Mouse (Mus musculus) natural killer cell, adult 2 months (primary cell): ENCODE measurements around the gene Slc25a20.

Experiments used
- DNase-seq, 2 experiments: peaks; one replicate each; pipeline ENCODE4 v3.0.0; 2022; ENCODE audit warnings: low spot score in 2 of 2

Gene Slc25a20

GRCm38 (mm10) chr9:108687181-108687580, 25.3 kb downstream of the Slc25a20 start:
- DNase-seq, result no peak

GRCm38 (mm10) chr9:108687686-108688085, 25.8 kb downstream of the Slc25a20 start:
- no peak for DNase-seq

DNA sequence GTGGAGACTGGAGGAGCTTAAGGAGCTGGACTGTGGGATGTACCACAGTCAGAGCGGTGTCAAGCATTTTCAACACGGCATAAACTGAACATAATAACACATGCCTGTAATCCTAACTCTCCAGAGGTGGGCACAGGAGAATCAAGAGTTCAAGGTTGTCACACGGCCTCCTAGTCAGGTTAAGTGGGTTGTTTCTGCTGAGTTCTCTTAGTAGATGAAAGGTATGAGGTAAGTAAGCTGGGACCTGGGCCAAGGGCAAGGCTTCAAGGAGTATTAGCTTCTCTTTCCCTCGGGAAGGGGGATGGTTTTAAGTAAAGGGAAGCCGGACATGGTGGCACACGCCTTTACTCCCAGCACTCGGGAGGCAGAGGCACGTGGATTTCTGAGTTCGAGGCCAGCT, 26.6 kb downstream of the Slc25a20 start:
- no peak for DNase-seq

DNA sequence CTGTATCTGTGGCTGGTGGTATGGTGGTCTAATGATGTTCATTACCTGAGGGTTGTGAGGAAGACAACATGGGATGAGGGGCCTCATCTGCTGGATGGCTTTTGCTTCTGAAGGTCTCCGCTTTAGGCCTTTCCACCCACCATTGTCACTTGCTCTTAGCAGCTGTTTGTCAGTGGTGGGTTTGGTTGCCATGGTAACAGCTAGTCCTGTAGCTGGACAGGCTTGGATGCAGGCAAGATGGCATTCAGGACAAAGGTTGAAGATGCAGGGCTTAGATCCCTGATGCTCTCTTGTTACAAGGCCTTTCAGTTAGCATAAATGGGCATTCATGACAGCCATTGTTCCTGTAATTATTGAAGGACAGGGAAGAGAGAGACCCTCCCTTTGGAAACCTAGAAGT, 27.2 kb downstream of the Slc25a20 start, which contains the start of gene Prkar2a:
Gene Prkar2a (plus strand): TSS at position 209 of the 400 bp plus-strand sequence.
- no peak for DNase-seq

- DNase-seq, result no peak
Observed at GRCm38 (mm10) chr9:108689993-108690392, 28.1 kb downstream of the Slc25a20 start.

DNA sequence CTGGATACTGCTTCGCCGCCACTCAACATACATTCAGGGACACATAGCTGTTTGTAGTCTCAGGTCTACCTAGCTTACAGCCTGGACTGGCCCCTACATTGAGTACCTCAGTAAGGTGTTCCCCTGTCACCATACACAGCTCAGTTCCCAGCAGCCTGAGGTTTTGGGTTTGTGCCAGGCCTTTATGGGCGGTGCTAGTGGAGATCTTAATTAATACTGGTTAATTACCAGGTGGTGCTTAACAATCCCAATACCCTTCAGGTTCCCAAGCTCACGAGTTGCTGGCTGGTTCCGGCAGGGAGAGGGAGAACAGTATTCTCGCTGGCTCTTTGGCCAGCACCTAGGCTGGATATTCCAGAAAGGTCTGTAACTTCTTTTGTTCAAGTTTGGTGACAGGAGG, 29.0 kb downstream of the Slc25a20 start:
- DNase-seq, result no peak

DNA sequence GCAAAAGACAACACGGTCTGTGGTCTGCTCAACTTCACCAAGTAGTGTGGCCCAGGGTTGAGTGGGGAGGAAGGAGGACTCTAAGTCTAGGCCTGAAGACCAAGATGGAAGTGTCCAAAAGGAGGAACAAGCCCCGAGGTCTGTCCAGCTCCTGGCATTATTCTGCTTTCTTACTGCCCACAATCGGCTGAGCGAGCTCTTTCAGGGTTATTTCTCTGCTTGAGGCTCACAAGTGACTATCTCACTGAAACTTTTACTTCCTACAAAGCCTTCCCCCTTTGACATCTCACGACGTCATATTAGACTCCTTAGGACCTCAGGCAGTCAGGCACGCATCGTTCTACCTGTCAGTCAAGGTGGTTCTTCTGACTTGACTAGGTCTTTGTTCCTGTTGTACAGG, 29.5 kb downstream of the Slc25a20 start:
- no peak for DNase-seq

DNA sequence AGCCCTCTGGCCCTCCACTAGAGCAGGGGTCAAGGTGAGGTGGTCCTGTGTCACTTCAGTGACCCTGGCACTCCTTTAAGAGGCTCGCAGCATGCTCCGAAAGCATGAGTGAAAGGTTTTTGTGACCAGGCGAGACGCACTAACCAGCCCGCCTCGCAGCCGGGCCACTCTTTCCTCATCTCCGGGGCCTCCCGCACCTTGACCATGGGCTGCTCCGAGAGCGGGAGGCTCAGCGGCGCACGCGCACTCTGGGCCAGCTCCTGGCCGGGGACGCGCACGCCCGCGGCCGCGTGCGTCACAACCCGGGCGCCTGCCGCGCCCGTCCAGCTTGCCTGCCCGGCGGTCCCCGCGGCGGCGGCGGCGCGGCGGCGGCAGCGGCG, 29.9 kb downstream of the Slc25a20 start:
- peak; percentile 76 to 77 for DNase-seq

DNA sequence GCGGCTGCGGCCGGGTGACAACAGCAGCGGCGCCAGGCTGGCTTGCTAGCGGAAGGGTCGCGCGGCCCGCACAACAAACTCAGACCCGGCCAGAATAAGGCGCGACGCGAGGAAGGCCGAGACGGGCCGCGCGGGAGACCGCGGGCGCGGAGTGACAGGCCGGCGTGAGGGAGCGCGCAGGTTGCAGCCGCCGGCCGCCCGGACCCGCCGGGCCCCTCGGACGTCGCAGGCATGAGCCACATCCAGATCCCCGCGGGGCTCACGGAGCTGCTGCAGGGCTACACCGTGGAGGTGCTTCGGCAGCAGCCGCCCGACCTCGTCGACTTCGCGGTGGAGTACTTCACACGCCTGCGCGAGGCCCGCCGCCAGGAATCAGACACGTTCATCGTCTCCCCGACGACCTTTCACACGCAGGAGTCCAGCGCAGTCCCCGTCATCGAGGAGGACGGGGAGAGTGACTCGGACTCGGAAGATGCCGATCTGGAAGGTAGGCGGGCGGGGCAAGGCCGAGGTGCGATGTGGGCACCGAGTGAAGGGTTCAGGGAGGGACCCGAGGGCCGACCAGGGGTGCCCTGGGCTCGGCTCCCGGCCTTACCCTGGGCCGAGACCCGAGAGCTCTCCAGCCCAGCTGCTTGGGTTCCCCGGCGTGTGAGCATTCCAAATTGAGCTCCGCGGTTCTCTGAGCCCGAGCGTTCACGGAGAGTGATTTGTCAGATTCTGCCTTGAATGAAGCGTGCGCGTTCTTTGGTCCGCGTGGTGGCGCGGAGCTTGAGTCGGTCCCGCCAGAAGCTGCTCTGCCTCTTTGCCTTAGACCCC, 30.5 kb downstream of the Slc25a20 start:
- DNase-seq, result peak; percentile 34

DNA sequence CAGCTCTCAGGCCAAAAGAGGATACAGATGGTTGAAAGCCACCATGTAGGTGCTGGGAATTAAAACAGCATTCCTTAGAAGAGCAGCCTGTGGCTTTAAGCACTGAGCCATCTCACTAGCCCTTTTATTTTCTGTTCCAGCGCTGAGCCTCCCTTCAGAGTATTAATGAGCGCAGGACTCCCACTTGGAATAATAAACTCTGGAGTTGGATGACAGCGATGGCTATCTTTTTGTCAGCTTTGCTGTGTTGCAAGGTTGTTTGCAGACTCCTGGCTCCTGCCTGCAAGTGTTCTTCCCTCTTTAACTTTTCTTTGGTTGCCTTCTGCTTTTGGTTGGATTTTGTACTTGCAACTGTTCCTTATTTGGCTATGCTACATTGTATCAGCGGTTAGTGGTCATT, 32.1 kb downstream of the Slc25a20 start:
- no peak for DNase-seq

DNA sequence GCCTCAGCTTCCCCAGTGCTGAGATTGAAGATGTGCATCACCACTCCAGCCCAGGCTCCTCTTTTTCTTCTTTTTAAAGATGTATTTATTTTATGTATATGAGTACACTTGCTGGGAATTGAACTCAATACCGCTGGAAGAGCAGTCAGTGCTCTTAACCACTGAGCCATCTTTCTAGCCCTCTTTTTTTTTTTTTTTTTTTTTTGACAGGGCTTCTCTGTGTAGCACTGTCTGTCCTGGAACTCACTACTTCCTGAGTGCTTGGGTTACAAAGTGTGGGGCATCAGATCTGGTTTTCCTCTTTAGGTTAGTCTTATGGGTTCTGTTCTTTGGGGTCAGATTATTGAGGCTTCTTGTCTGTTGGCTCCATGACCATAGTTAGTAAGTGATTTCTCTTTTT, 32.6 kb downstream of the Slc25a20 start:
- DNase-seq, result no peak

DNA sequence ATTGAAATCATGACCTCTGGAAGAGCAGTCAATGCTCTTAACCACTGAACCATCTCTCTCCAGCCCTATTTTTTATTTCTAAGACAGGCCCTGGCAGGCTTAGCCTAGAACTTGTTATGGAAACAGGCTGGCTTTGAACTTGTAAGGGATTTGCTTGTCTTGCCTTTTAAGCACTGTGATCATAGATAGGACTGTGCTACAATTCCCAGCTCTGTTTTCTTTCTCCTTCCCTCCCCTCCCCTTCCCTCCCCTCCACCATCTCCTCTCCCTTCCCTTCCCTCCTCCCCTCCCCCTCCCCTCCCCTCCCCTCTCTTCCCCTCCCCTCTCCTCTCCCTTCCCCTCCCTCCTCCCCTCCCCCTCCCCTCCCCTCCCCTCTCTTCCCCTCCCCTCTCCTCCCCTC, 40.6 kb downstream of the Slc25a20 start:
- DNase-seq, result no peak

DNA sequence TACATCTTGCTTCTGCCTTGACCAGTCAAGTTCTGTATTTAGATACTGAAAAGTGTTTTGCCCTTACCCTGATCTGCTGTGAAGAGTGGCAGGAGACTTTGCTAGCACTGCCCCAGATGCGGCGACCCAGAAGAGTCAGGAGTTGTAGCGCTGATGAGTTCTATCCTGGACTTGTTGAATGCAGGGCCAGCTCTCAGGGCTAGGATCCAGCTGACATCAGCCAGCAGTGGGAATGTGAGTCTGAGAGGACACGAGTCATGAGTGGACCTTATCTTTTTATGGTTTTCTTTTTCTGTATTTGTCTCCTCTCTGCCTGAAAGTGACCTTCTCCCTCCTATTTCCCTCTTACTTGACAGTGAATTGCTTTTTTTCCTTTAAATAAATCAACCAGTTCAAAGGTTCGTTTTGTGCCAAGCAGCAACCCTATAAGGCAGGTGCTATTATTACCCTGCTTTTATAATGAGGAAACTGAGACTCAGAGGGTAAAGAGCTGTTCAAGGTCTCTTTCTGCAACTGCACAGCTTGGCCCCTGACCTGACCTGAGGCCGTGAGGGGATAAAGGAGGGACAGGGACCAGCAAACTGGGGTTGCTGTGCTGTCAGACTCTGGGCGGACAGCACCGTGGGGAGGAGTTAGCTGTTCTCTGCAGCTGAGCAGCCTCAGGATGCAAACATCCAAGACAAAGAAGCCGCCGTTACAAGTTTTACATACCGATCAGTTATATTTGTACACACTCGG, 41.7 kb downstream of the Slc25a20 start:
- no peak for DNase-seq

- no peak for DNase-seq
Observed at GRCm38 (mm10) chr9:108704591-108704990, 42.7 kb downstream of the Slc25a20 start.

DNA sequence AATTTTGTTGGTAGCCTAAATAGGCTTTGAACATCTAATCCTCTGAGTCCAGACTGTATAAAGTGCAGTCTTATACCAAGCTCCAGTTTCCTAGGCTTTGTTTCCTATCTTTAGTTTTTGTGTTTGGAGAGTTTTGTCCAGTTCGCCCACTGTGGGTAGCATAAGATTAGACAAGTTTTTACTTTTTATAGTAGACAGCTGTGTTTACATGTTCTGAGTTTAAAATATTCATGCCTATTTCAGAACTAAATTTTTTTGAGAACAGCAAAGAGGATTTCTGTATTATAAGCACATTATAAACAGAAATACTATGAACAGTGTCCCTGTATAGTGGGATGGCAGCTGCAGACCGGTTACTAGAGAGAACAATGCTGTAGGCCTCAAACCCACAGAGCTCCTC, 45.3 kb downstream of the Slc25a20 start:
- DNase-seq, result no peak

- no peak for DNase-seq
Observed at GRCm38 (mm10) chr9:108708833-108709232, 46.9 kb downstream of the Slc25a20 start.

- no peak for DNase-seq
Observed at GRCm38 (mm10) chr9:108710767-108711166, 48.9 kb downstream of the Slc25a20 start.

GRCm38 (mm10) chr9:108716199-108716598, 54.3 kb downstream of the Slc25a20 start:
- DNase-seq, result no peak

DNA sequence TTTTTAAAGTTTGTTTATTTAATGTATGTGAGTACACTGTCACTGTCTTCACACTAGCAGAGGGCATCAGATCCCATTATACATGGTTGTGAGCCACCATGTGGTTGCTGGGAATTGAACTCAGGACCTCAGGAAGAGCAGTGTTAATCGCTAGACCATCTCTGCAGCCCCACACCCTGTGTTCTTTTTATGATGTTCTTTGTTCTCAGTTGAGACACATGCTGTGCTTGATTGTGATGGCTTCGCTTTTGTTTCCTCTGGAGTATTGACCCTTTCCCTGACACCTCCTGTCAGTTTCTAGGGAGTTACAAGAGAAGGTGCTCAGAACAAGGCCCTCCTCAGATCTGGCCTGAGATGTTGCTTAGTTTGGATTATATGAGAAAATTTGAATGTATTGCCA, 61.9 kb downstream of the Slc25a20 start:
- DNase-seq, result no peak

GRCm38 (mm10) chr9:108726116-108726515, 64.2 kb downstream of the Slc25a20 start:
- no peak for DNase-seq

GRCm38 (mm10) chr9:108729050-108729449, 67.2 kb downstream of the Slc25a20 start:
- no peak for DNase-seq

DNA sequence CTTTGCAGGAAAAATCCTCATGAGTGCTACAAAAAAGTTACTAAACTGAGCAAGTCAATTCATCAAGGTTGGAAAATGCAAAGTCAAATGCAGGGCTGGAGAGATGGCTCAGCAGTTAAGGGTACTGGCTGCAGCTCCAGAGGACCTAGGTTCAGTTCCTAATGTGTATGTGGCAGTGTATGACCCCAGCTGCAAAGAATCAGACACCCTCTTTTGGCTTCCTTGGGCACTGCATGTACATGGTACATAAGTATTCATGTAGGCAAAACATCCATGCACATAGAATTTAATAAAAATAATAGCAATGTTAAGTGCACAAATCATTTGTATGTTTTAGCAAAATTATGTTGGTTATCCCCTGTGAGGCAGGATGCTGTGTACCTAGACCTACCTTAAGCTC, 70.6 kb downstream of the Slc25a20 start:
- DNase-seq, result no peak
